Mouse (Mus musculus) limb, embryonic 13.5 days (tissue): ENCODE data around the gene Nutm2. TPM values are rescaled to one million over a fixed set of nuclear protein-coding genes. Genes with fewer than 3 reads are reported as not detected.
A peak's percentile ranks its signal among the peaks of the same experiment; 100 is the strongest.
"Not testable (repeated sequence)": the region's sequence is repeated elsewhere in the genome, so short reads cannot be mapped to it uniquely, and the experiment has no call there.

Experiments
- ATAC-seq: fragments of 200-750 bp; cut with Nextera tagmentation; 2 replicates; pipeline ENCODE4 v1.8.0; 2017; ENCODE audit warnings: low read depth, moderate number of reproducible peaks, moderate TSS enrichment; ENCODE audit not compliant: low FRiP score
- H3K27ac ChIP-seq: fragments of 300-500 bp; sonication (generic); 2 replicates; pipeline ENCODE4 v1.5.1; 2015; ENCODE audit warnings: inconsistent platforms, mild to moderate bottlenecking, moderate library complexity
- H3K27me3 ChIP-seq: fragments of 300-500 bp; sonication (generic); 2 replicates; pipeline ENCODE4 v1.6.1; 2015; ENCODE audit warnings: mild to moderate bottlenecking, inconsistent platforms
- H3K36me3 ChIP-seq: fragments of 300-500 bp; sonication (generic); 2 replicates; pipeline ENCODE4 v1.6.1; 2015; ENCODE audit warnings: inconsistent platforms, mild to moderate bottlenecking, moderate library complexity
- H3K4me1 ChIP-seq: fragments of 300-500 bp; sonication (generic); 2 replicates; pipeline ENCODE4 v1.6.1; 2015; ENCODE audit warnings: inconsistent platforms
- H3K4me2 ChIP-seq: fragments of 300-500 bp; sonication (generic); replicated peaks from 2 replicates; pipeline ENCODE4 v1.6.1; 2015; ENCODE audit warnings: inconsistent platforms, mild to moderate bottlenecking, moderate library complexity
- H3K4me3 ChIP-seq: fragments of 300-500 bp; sonication (generic); 2 replicates; pipeline ENCODE4 v1.5.1; 2015; ENCODE audit warnings: moderate library complexity, mild to moderate bottlenecking, inconsistent platforms
- H3K9ac ChIP-seq: fragments of 300-500 bp; sonication (generic); 2 replicates; pipeline ENCODE4 v1.6.1; 2015; ENCODE audit warnings: mild to moderate bottlenecking, inconsistent platforms
- H3K9me3 ChIP-seq: fragments of 300-500 bp; sonication (generic); 2 replicates; pipeline ENCODE4 v1.6.1; 2016; ENCODE audit warnings: inconsistent platforms
- WGBS: fragments of 180-500 bp; shearing (Covaris S2); methylation state at CpG from one replicate; pipeline ENCODE4 v1.1.7; 2015; 5-methylcytosine and 5-hydroxymethylcytosine counted together
- polyA plus RNA-seq: library from polyadenylated mRNA; unstranded; fragments of >200 nt; fragmentation: Nextera tagmentation; extraction: Ambion mirVana; gene quantifications from 2 replicates; pipeline ENCODE4 v1.2.1, GENCODE M21; 2015

The Nutm2 gene
- polyA plus RNA-seq, 1 experiment from 2014 or later: not detected

DNA sequence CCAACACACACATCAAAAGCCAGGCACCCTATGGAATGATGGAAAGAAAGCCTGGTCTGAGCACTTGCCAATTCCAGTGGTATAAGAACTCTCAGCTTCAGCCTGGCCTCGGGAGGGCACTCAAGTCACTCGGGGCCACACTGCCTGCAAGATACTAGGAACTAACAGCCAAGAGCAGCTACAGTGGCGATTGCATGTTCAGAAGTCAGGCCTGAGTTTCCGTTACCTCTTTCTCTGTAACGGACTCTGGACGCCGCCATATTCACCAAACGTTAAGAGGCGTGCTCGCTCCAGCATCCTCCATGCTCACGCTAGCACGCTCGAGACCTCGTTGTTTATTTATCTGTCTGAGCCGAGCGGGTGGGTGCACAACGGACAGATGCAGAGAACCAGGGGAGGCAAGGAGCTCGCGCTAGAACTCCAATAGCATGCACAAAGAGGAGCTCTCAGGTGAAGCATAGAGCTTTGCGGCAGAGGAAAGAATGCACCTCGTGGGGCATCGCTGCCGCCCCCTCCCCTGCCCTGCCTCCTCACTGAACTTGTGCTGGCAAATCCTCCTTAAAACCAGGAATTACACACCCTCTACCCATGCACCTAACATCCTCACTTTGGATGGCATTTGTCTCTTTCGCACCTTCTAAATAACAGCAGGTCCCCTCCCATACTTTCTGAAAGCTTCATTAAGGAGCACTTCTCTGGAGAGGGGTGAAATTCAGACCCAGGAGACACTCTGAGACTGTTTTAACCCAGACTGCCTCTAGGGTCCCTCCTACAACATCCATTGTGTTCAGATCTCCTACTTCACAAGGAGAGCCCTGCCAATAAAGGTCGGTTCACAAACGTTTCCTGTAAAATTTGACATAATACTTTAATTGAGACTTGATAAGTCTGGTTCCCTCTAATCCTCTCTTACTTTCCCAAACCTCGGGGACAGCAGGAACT, 2.2 kb upstream of the Nutm2 start:
- WGBS: 31% methylated on average over 27 of the region's 27 CpGs
- Histone ChIP-seq H3K27ac (no peak overlapping the region), H3K36me3 (no peaks in the 10 kb centered on the region), H3K4me1 (0 out of 2 replicates have a peak, but pooled peaks cover 6% of the 10 kb centered on the region), H3K4me2 (peak overlapping the region; percentile 61), H3K4me3 (peak overlapping the region; percentile 32), H3K9me3 (no peaks in the 10 kb centered on the region), H3K27me3 (no peaks in the 10 kb centered on the region), H3K9ac (peak overlapping the region; percentile 48; the same call in 1 of the 2 replicates)
- ATAC-seq: no peak

DNA sequence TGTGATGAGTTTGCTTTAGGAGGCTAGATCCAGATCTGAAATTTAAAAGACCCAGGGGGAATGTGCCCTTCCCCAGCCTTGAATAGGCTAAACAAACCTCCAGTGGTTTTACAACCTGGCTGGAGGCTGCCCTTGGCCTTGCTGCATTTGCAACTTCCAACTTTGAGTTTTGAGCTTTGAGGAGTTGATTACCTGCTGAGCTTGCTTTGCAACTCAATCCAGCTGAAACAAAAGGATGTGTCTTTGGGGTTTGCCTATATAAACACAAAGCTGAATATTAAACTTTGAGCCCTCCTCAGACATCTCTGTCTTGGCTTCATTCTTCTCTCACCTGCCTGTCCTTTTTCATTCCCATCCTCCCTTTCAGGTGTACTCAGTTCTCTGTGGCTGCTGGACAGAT, 21.4 kb downstream of the Nutm2 start:
- ATAC-seq, H3K9me3 ChIP-seq, H3K36me3 ChIP-seq, H3K27ac ChIP-seq, H3K9ac ChIP-seq, H3K4me3 ChIP-seq, H3K4me1 ChIP-seq, H3K4me2 ChIP-seq, H3K27me3 ChIP-seq: not testable (repeated sequence)

DNA sequence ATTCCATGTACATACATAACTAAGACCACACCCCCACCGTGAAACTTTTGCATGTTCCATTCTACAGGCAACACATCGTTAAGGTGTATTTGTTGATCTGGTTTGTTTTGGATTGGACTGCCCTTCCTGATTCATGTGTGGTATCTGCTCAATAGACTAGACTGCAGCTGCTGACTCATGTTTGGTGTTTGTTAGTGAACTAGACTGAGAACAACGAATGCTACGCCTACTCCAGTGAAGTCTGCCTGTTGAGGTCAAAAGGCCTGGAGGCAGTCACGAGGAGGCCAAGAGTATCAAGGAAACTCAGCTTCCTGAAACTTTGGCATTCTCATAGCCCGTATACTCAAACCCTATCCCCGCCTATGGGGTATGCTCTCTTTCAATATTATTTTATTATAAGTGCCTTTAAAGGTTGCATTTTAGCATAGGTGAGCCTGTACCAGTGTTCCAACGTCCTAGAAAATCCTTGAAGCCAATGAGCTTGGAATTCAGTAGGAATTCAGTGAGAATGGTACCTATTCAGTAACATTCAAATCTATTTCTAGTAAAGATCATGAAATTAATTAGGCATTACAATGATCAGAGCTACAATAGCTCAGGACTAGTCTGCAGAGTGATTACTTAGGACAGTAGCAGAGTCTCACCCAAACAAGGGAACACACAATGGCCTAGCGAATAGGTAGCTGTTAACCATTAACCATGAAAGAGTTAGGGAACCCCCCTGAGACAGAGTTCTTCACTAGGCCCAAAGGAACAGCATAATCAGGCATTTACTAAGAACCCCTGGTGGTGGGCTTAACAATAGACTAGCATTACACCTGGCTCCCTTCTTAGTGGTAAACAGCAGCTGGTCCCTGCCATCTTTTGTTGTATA, 43.6 kb downstream of the Nutm2 start:
- not testable (repeated sequence) for H3K9ac ChIP-seq, H3K4me2 ChIP-seq, H3K4me1 ChIP-seq, H3K36me3 ChIP-seq, H3K9me3 ChIP-seq, ATAC-seq, H3K27ac ChIP-seq, H3K27me3 ChIP-seq, H3K4me3 ChIP-seq
- WGBS: 85% methylated on average over 9 of the region's 9 CpGs

Other genes with a start within 250 kb of the Nutm2 start
- gene Gm906, start 217.0 kb upstream of the Nutm2 start, polyA plus RNA-seq: not detected in 2 replicates
- gene Fbxw17, start 49.4 kb upstream of the Nutm2 start, polyA plus RNA-seq: 36.2 and 36.3 TPM in 2 replicates
- not detected in 2 replicates for gene Gm47429, start 23.4 kb upstream of the Nutm2 start, polyA plus RNA-seq
- gene Gm904, start 175.9 kb downstream of the Nutm2 start, polyA plus RNA-seq: not detected in 2 replicates
- not detected in 2 replicates for gene Gm8765, start 231.0 kb downstream of the Nutm2 start, polyA plus RNA-seq